Mouse (Mus musculus): ENCODE data around the gene Usp40. TPM values are rescaled to one million over a fixed set of nuclear protein-coding genes. Genes with fewer than 3 reads are reported as not detected.

The Usp40 gene
- polyA plus RNA-seq, 1 experiment from 2014 or later: 37.5 TPM

- Histone ChIP-seq H3K4me1 (no peaks in the 10 kb centered on the region), H3K27ac (replicated peaks) (no peak overlapping the region), H3K36me3 (replicated peaks) (peaks cover 100% of the 10 kb centered on the region), H3K4me3 (no peak overlapping the region), H3K27me3 (replicated peaks; ENCODE audit: low read depth, poor library complexity, severe bottlenecking) (no peaks in the 10 kb centered on the region), H3K9me3 (no peaks in the 10 kb centered on the region)
- 87% methylated on average over 2 of the region's 2 CpGs for WGBS
- DNase-seq (ENCODE audit: low spot score): no peak
Observed at GRCm38 (mm10) chr1:87992716-87993115, 15.6 kb downstream of the Usp40 start.

GRCm38 (mm10) chr1:87982291-87982690 is 26.1 kb downstream of the Usp40 start:
- DNase-seq (ENCODE audit: low spot score): no peak
- no peaks in the 10 kb centered on the region for H3K27me3 ChIP-seq (replicated peaks; ENCODE audit: low read depth, poor library complexity, severe bottlenecking)
- 80% methylated on average over 4 of the region's 4 CpGs for WGBS
- no peaks in the 10 kb centered on the region for H3K4me1 ChIP-seq
- H3K9me3 ChIP-seq: no peaks in the 10 kb centered on the region
- no peak overlapping the region for H3K4me3 ChIP-seq
- no peak overlapping the region for H3K27ac ChIP-seq (replicated peaks)
- H3K36me3 ChIP-seq (replicated peaks): peaks cover 97% of the 10 kb centered on the region

- no peaks in the 10 kb centered on the region for H3K4me1 ChIP-seq
- no peaks in the 10 kb centered on the region for H3K9me3 ChIP-seq
- no peak for DNase-seq (ENCODE audit: low spot score)
- no peak overlapping the region for H3K4me3 ChIP-seq
- no peaks in the 10 kb centered on the region for H3K27me3 ChIP-seq (replicated peaks; ENCODE audit: low read depth, poor library complexity, severe bottlenecking)
- peaks cover 75% of the 10 kb centered on the region for H3K36me3 ChIP-seq (replicated peaks)
- H3K27ac ChIP-seq (replicated peaks): no peak overlapping the region
- 87% methylated on average over 4 of the region's 4 CpGs for WGBS
Observed at GRCm38 (mm10) chr1:87970381-87970780, 38.0 kb downstream of the Usp40 start.

GRCm38 (mm10) chr1:87961459-87962167 is 46.7 kb downstream of the Usp40 start:
- WGBS: 79% methylated on average over 2 of the region's 2 CpGs
- Histone ChIP-seq H3K4me1 (no peaks in the 10 kb centered on the region), H3K27me3 (replicated peaks; ENCODE audit: low read depth, poor library complexity, severe bottlenecking) (no peaks in the 10 kb centered on the region), H3K27ac (replicated peaks) (no peak overlapping the region), H3K4me3 (no peak overlapping the region), H3K36me3 (replicated peaks) (peaks cover 90% of the 10 kb centered on the region), H3K9me3 (no peaks in the 10 kb centered on the region)
- DNase-seq (ENCODE audit: low spot score): no peak

GRCm38 (mm10) chr1:87960752-87961151 is 47.6 kb downstream of the Usp40 start:
- Histone ChIP-seq H3K27me3 (replicated peaks; ENCODE audit: low read depth, poor library complexity, severe bottlenecking) (no peaks in the 10 kb centered on the region), H3K27ac (replicated peaks) (no peak overlapping the region), H3K9me3 (no peaks in the 10 kb centered on the region), H3K36me3 (replicated peaks) (peaks cover 90% of the 10 kb centered on the region), H3K4me1 (no peaks in the 10 kb centered on the region), H3K4me3 (no peak overlapping the region)
- DNase-seq (ENCODE audit: low spot score): no peak
- 93% methylated on average over 4 of the region's 4 CpGs for WGBS

- peaks cover 91% of the 10 kb centered on the region for H3K36me3 ChIP-seq (replicated peaks)
- WGBS: 57% methylated on average over 4 of the region's 4 CpGs
- H3K27ac ChIP-seq (replicated peaks): peak overlapping the region; percentile 5
- H3K27me3 ChIP-seq (replicated peaks; ENCODE audit: low read depth, poor library complexity, severe bottlenecking): no peaks in the 10 kb centered on the region
- no peak overlapping the region for H3K4me3 ChIP-seq
- no peaks in the 10 kb centered on the region for H3K4me1 ChIP-seq
- no peaks in the 10 kb centered on the region for H3K9me3 ChIP-seq
- DNase-seq (ENCODE audit: low spot score): no peak
Observed at GRCm38 (mm10) chr1:87959998-87960431, 48.3 kb downstream of the Usp40 start.

- Histone ChIP-seq H3K4me3 (no peak overlapping the region), H3K27ac (replicated peaks) (no peak overlapping the region), H3K27me3 (replicated peaks; ENCODE audit: low read depth, poor library complexity, severe bottlenecking) (no peaks in the 10 kb centered on the region), H3K9me3 (no peaks in the 10 kb centered on the region), H3K36me3 (replicated peaks) (peaks cover 90% of the 10 kb centered on the region), H3K4me1 (no peaks in the 10 kb centered on the region)
- WGBS: 85% methylated on average over 4 of the region's 4 CpGs
- DNase-seq (ENCODE audit: low spot score): no peak
Observed at GRCm38 (mm10) chr1:87959532-87959931, 48.8 kb downstream of the Usp40 start.

GRCm38 (mm10) chr1:87958931-87959330 is 49.4 kb downstream of the Usp40 start:
- Histone ChIP-seq H3K36me3 (replicated peaks) (peaks cover 90% of the 10 kb centered on the region), H3K27me3 (replicated peaks; ENCODE audit: low read depth, poor library complexity, severe bottlenecking) (no peaks in the 10 kb centered on the region), H3K9me3 (no peaks in the 10 kb centered on the region), H3K27ac (replicated peaks) (no peak overlapping the region), H3K4me3 (no peak overlapping the region), H3K4me1 (no peaks in the 10 kb centered on the region)
- no peak for DNase-seq (ENCODE audit: low spot score)
- 92% methylated on average over 1 of the region's 1 CpGs for WGBS

GRCm38 (mm10) chr1:87953073-87953472 is 55.3 kb downstream of the Usp40 start:
- DNase-seq (ENCODE audit: low spot score): no peak
- 85% methylated on average over 3 of the region's 3 CpGs for WGBS
- H3K4me3 ChIP-seq: no peak overlapping the region
- H3K27ac ChIP-seq (replicated peaks): no peak overlapping the region
- peaks cover 96% of the 10 kb centered on the region for H3K36me3 ChIP-seq (replicated peaks)
- no peaks in the 10 kb centered on the region for H3K27me3 ChIP-seq (replicated peaks; ENCODE audit: low read depth, poor library complexity, severe bottlenecking)
- H3K9me3 ChIP-seq: no peaks in the 10 kb centered on the region
- no peaks in the 10 kb centered on the region for H3K4me1 ChIP-seq

GRCm38 (mm10) chr1:87951641-87952040 is 56.7 kb downstream of the Usp40 start:
- 91% methylated on average over 3 of the region's 3 CpGs for WGBS
- H3K27ac ChIP-seq (replicated peaks): no peak overlapping the region
- H3K27me3 ChIP-seq (replicated peaks; ENCODE audit: low read depth, poor library complexity, severe bottlenecking): no peaks in the 10 kb centered on the region
- peaks cover 97% of the 10 kb centered on the region for H3K36me3 ChIP-seq (replicated peaks)
- no peaks in the 10 kb centered on the region for H3K9me3 ChIP-seq
- DNase-seq (ENCODE audit: low spot score): no peak
- H3K4me3 ChIP-seq: no peak overlapping the region
- H3K4me1 ChIP-seq: no peaks in the 10 kb centered on the region

- Histone ChIP-seq H3K36me3 (replicated peaks) (peaks cover 98% of the 10 kb centered on the region), H3K4me3 (no peak overlapping the region), H3K4me1 (no peaks in the 10 kb centered on the region), H3K27ac (replicated peaks) (no peak overlapping the region), H3K9me3 (no peaks in the 10 kb centered on the region), H3K27me3 (replicated peaks; ENCODE audit: low read depth, poor library complexity, severe bottlenecking) (no peaks in the 10 kb centered on the region)
- WGBS: 90% methylated on average over 6 of the region's 6 CpGs
- DNase-seq (ENCODE audit: low spot score): no peak
Observed at GRCm38 (mm10) chr1:87947681-87948091, 60.7 kb downstream of the Usp40 start.

GRCm38 (mm10) chr1:87941765-87942164 is 66.6 kb downstream of the Usp40 start:
- Histone ChIP-seq H3K9me3 (no peaks in the 10 kb centered on the region), H3K36me3 (replicated peaks) (peaks cover 100% of the 10 kb centered on the region), H3K27me3 (replicated peaks; ENCODE audit: low read depth, poor library complexity, severe bottlenecking) (no peaks in the 10 kb centered on the region), H3K4me3 (no peak overlapping the region), H3K4me1 (no peaks in the 10 kb centered on the region), H3K27ac (replicated peaks) (no peak overlapping the region)
- 88% methylated on average over 1 of the region's 1 CpGs for WGBS
- no peak for DNase-seq (ENCODE audit: low spot score)

- no peak overlapping the region for H3K27ac ChIP-seq (replicated peaks)
- DNase-seq (ENCODE audit: low spot score): no peak
- H3K4me1 ChIP-seq: no peaks in the 10 kb centered on the region
- no peak overlapping the region for H3K4me3 ChIP-seq
- H3K27me3 ChIP-seq (replicated peaks; ENCODE audit: low read depth, poor library complexity, severe bottlenecking): no peaks in the 10 kb centered on the region
- peaks cover 100% of the 10 kb centered on the region for H3K36me3 ChIP-seq (replicated peaks)
- no peaks in the 10 kb centered on the region for H3K9me3 ChIP-seq
- WGBS: 50% methylated on average over 2 of the region's 2 CpGs
Observed at GRCm38 (mm10) chr1:87936516-87936915, 71.8 kb downstream of the Usp40 start.

Data from embryonic facial prominence, embryonic 10.5 days (tissue).